Mouse (Mus musculus) neural tube, postnatal 0 days (tissue): ENCODE data around the gene Doc2g. TPM values are rescaled to one million over a fixed set of nuclear protein-coding genes. Genes with fewer than 3 reads are reported as not detected.

Experiments used
- polyA plus RNA-seq: library from polyadenylated mRNA; unstranded; fragments of >200 nt; fragmentation: Nextera tagmentation; extraction: Ambion mirVana; gene quantifications from 2 replicates; pipeline ENCODE4 v1.2.1, GENCODE M21; 2015

Gene Doc2g
- polyA plus RNA-seq: 3.2 TPM in 2 replicates

GRCm38 (mm10) chr19:4003112-4003511 is at the start of gene Doc2g:
Doc2g (plus strand) TSS chr19:4003313.

GRCm38 (mm10) chr19:3958470-3958869 is 44.6 kb upstream of the Doc2g start, which contains the start of gene Aldh3b3:
Aldh3b3 (plus strand) TSS chr19:3958645.

GRCm38 (mm10) chr19:3972229-3972628 is 30.9 kb upstream of the Doc2g start, which contains the start of gene Aldh3b2:
Aldh3b2 (plus strand) TSS chr19:3972328.

GRCm38 (mm10) chr19:3986334-3986733 is 16.8 kb upstream of the Doc2g start, which contains the start of gene Acy3:
Acy3 (plus strand) TSS chr19:3986570.

GRCm38 (mm10) chr19:3992416-3992815 is 10.7 kb upstream of the Doc2g start, which contains the start of gene Tbx10:
Tbx10 (plus strand) TSS chr19:3992752.

GRCm38 (mm10) chr19:4000119-4000900 is 2.8 kb upstream of the Doc2g start, which contains the start of the genes Nudt8 and Gm49405:
Nudt8 (plus strand) TSS chr19:4000580.
Gm49405 (plus strand) TSS chr19:4000626.

GRCm38 (mm10) chr19:4012432-4013022 is 9.4 kb downstream of the Doc2g start, which contains the start of gene Ndufv1:
Ndufv1 (minus strand) TSS chr19:4012806.

GRCm38 (mm10) chr19:4037788-4038232 is 34.7 kb downstream of the Doc2g start, which contains the start of gene Gstp1:
Gstp1 (minus strand) TSS chr19:4037985.

GRCm38 (mm10) chr19:4045966-4046865 is 43.1 kb downstream of the Doc2g start, which contains the start of gene Gstp2:
Gstp2 (minus strand) TSS chr19:4046023.

Other genes starting within 250 kb of the Doc2g start
- gene Kmt5b, start 235.9 kb upstream of the Doc2g start, polyA plus RNA-seq: 29.7 and 36.1 TPM in 2 replicates
- gene Chka, start 151.5 kb upstream of the Doc2g start, polyA plus RNA-seq: 54.1 and 55.6 TPM in 2 replicates
- gene Tcirg1, start 96.2 kb upstream of the Doc2g start, polyA plus RNA-seq: 19.2 and 21.3 TPM in 2 replicates
- gene Ndufs8, start 90.5 kb upstream of the Doc2g start, polyA plus RNA-seq: 418 and 427 TPM in 2 replicates
- gene Aldh3b1, start 73.5 kb upstream of the Doc2g start, polyA plus RNA-seq: 5.1 and 5.3 TPM in 2 replicates
- 18.9 and 23.6 TPM in 2 replicates for gene Unc93b1, start 68.1 kb upstream of the Doc2g start, polyA plus RNA-seq
- gene Aldh3b3, start 44.7 kb upstream of the Doc2g start, polyA plus RNA-seq: not detected in 2 replicates
- 0.45 TPM in 2 replicates for gene Aldh3b2, start 31.0 kb upstream of the Doc2g start, polyA plus RNA-seq
- gene Acy3, start 16.7 kb upstream of the Doc2g start, polyA plus RNA-seq: 4.4 and 5.1 TPM in 2 replicates
- 0.12 TPM in 1 of 2 replicates, not detected in the other for gene Tbx10, start 10.6 kb upstream of the Doc2g start, polyA plus RNA-seq
- gene Nudt8, start 2.7 kb upstream of the Doc2g start, polyA plus RNA-seq: 26.9 and 27.1 TPM in 2 replicates
- 2.2 and 2.6 TPM in 2 replicates for gene Gm49405, start 2.7 kb upstream of the Doc2g start, polyA plus RNA-seq
- 281 and 291 TPM in 2 replicates for gene Ndufv1, start 9.5 kb downstream of the Doc2g start, polyA plus RNA-seq
- 590 and 603 TPM in 2 replicates for gene Gstp1, start 34.7 kb downstream of the Doc2g start, polyA plus RNA-seq
- gene Gstp2, start 42.7 kb downstream of the Doc2g start, polyA plus RNA-seq: 0.48 and 2.7 TPM in 2 replicates
- gene Gstp3, start 56.3 kb downstream of the Doc2g start, polyA plus RNA-seq: not detected in 2 replicates
- not detected in 2 replicates for gene Cabp2, start 78.3 kb downstream of the Doc2g start, polyA plus RNA-seq
- gene Cdk2ap2, start 93.9 kb downstream of the Doc2g start, polyA plus RNA-seq: 74.2 and 77.2 TPM in 2 replicates
- 90.8 and 110 TPM in 2 replicates for gene Pitpnm1, start 96.7 kb downstream of the Doc2g start, polyA plus RNA-seq
- gene Aip, start 122.5 kb downstream of the Doc2g start, polyA plus RNA-seq: 103 and 106 TPM in 2 replicates
- not detected in 2 replicates for gene Gpr152, start 136.5 kb downstream of the Doc2g start, polyA plus RNA-seq
- 0.26 and 0.76 TPM in 2 replicates for gene Cabp4, start 140.7 kb downstream of the Doc2g start, polyA plus RNA-seq
- gene Coro1b, start 145.3 kb downstream of the Doc2g start, polyA plus RNA-seq: 94.3 and 112 TPM in 2 replicates
- 0.70 TPM in 1 of 2 replicates, not detected in the other for gene Ptprcap, start 150.3 kb downstream of the Doc2g start, polyA plus RNA-seq
- gene Rps6kb2, start 160.0 kb downstream of the Doc2g start, polyA plus RNA-seq: 41.9 and 53.4 TPM in 2 replicates
- 6.2 and 6.6 TPM in 2 replicates for gene Carns1, start 172.2 kb downstream of the Doc2g start, polyA plus RNA-seq
- gene Tbc1d10c, start 188.0 kb downstream of the Doc2g start, polyA plus RNA-seq: 1.2 and 1.6 TPM in 2 replicates
- gene Ppp1ca, start 188.8 kb downstream of the Doc2g start, polyA plus RNA-seq: 572 and 576 TPM in 2 replicates
- 14.9 and 15.7 TPM in 2 replicates for gene Rad9a, start 198.3 kb downstream of the Doc2g start, polyA plus RNA-seq
- gene Clcf1, start 210.9 kb downstream of the Doc2g start, polyA plus RNA-seq: 1.2 and 1.3 TPM in 2 replicates
- gene AC109138.7, start 211.0 kb downstream of the Doc2g start, polyA plus RNA-seq: not detected in 2 replicates
- gene Pold4, start 228.6 kb downstream of the Doc2g start, polyA plus RNA-seq: 32.9 and 33.0 TPM in 2 replicates